Mouse (Mus musculus): Measurements from ENCODE around the gene Dido1.

DNA sequence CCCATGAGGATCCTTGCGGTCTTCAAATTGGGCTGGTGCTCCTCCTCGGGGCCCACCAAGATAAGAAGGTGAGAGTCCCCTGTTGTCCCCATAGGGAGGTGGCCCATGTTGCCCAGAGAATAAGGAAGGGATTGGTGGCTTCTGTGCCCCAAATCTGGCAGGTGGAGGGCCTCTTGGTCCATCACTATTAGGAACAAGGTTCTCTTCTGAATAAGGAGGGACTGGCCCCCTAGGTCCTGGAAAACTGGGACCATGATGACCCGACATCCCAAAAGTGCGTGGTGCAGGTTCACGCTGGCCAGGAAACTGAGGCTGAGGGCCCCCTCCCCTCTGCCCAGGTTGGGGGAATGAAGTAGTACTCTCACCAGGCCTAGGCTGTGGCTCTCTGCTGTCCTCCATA lies 49.3 kb downstream of the Dido1 start:
- TF ChIP-seq CTCF (IDR thresholded peaks at IDR 0.05; ENCODE audit: low read depth) (no peak), EP300 (IDR thresholded peaks at IDR 0.05; ENCODE audit: low read depth) (no peak)
